Mouse (Mus musculus) G1E (cell line): Measurements from ENCODE around the gene Tax1bp3.

Experiments
- CTCF ChIP-seq: IDR thresholded peaks from 2 replicates; pipeline ENCODE4 v1.5.1; 2012; ENCODE audit warnings: low read depth, low read length, inconsistent platforms, mixed read lengths
- GATA1 ChIP-seq: IDR thresholded peaks from 2 replicates; pipeline ENCODE4 v1.6.1; 2012; ENCODE audit warnings: borderline replicate concordance, low read length, inconsistent platforms, mixed read lengths
- GATA2 ChIP-seq: IDR thresholded peaks from 2 replicates; pipeline ENCODE4 v1.6.1; 2012; ENCODE audit warnings: low read depth, low read length, inconsistent platforms, borderline replicate concordance
- TAL1 ChIP-seq: conservative IDR thresholded peaks from 2 replicates; pipeline ENCODE4 v1.6.1; 2012; ENCODE audit warnings: low read depth, low read length, inconsistent platforms, mixed read lengths

- no peak for TF ChIP-seq CTCF
- TF ChIP-seq GATA1 = no peak
- TF ChIP-seq TAL1 = no peak
- no peak for TF ChIP-seq GATA2
These were observed 697 bp upstream of the Tax1bp3 start for GRCm38 (mm10) chr11:73176186-73176585.
